Mouse (Mus musculus): ENCODE measurements at regions not wholly inside any gene's neighbourhood (a gene's known extent, or its start where the extent isn't known, plus 50 kb on each side); places are given as distances from the start of the nearest gene placed in this dataset.

GRCm38 (mm10) chr5:51841763-51842162 is 274.2 kb upstream of the Ppargc1a start:
- no peak for DNase-seq (ENCODE audit: low spot score in 2 of 2)

- DNase-seq (ENCODE audit: low spot score in 2 of 2) = no peak
These were observed 273.3 kb upstream of the Ppargc1a start for GRCm38 (mm10) chr5:51840638-51841329.

GRCm38 (mm10) chr5:51839292-51839691 is 271.8 kb upstream of the Ppargc1a start:
- DNase-seq (ENCODE audit: low spot score in 2 of 2) = no peak

GRCm38 (mm10) chr5:51830551-51830950 is 263.0 kb upstream of the Ppargc1a start:
- DNase-seq (ENCODE audit: low spot score in 2 of 2) = no peak

GRCm38 (mm10) chr5:51830015-51830414 is 262.5 kb upstream of the Ppargc1a start:
- no peak for DNase-seq (ENCODE audit: low spot score in 2 of 2)

GRCm38 (mm10) chr5:51829606-51830005 is 262.1 kb upstream of the Ppargc1a start:
- no peak for DNase-seq (ENCODE audit: low spot score in 2 of 2)

GRCm38 (mm10) chr5:51829020-51829419 is 261.5 kb upstream of the Ppargc1a start:
- no peak for DNase-seq (ENCODE audit: low spot score in 2 of 2)

GRCm38 (mm10) chr5:51826269-51826668 is 258.7 kb upstream of the Ppargc1a start:
- no peak for DNase-seq (ENCODE audit: low spot score in 2 of 2)

GRCm38 (mm10) chr5:51825584-51826088 is 258.1 kb upstream of the Ppargc1a start:
- no peak for DNase-seq (ENCODE audit: low spot score in 2 of 2)

- DNase-seq (ENCODE audit: low spot score in 2 of 2) = no peak
These were observed 257.2 kb upstream of the Ppargc1a start for GRCm38 (mm10) chr5:51824731-51825130.

- DNase-seq (ENCODE audit: low spot score in 2 of 2) = no peak
These were observed 256.1 kb upstream of the Ppargc1a start for GRCm38 (mm10) chr5:51823657-51824056.

GRCm38 (mm10) chr5:51816258-51816657 is 248.7 kb upstream of the Ppargc1a start:
- no peak for DNase-seq (ENCODE audit: low spot score in 2 of 2)

GRCm38 (mm10) chr5:51811728-51812127 is 244.2 kb upstream of the Ppargc1a start:
- DNase-seq (ENCODE audit: low spot score in 2 of 2) = no peak

- peak; percentile 14 to 23 for DNase-seq (ENCODE audit: low spot score in 2 of 2)
These were observed 234.0 kb upstream of the Ppargc1a start for GRCm38 (mm10) chr5:51801486-51801885.

- peak; percentile 42 to 47 for DNase-seq (ENCODE audit: low spot score in 2 of 2)
These were observed 232.0 kb upstream of the Ppargc1a start for GRCm38 (mm10) chr5:51799371-51800035.

GRCm38 (mm10) chr5:51794097-51794496 is 226.6 kb upstream of the Ppargc1a start:
- DNase-seq (ENCODE audit: low spot score in 2 of 2) = no peak

GRCm38 (mm10) chr5:51792950-51793349 is 225.4 kb upstream of the Ppargc1a start:
- DNase-seq (ENCODE audit: low spot score in 2 of 2) = no peak

GRCm38 (mm10) chr5:51788768-51789167 is 221.2 kb upstream of the Ppargc1a start:
- DNase-seq (ENCODE audit: low spot score in 2 of 2) = no peak

- peak in 1 of 2 experiments; percentile 25 for DNase-seq (ENCODE audit: low spot score in 2 of 2)
These were observed 216.0 kb upstream of the Ppargc1a start for GRCm38 (mm10) chr5:51783523-51783922.

GRCm38 (mm10) chr5:51783099-51783498 is 215.6 kb upstream of the Ppargc1a start:
- peak; percentile 27 to 66 for DNase-seq (ENCODE audit: low spot score in 2 of 2)

- peak in 1 of 2 experiments; percentile 24 for DNase-seq (ENCODE audit: low spot score in 2 of 2)
These were observed 208.1 kb upstream of the Ppargc1a start for GRCm38 (mm10) chr5:51775502-51776145.

- DNase-seq (ENCODE audit: low spot score in 2 of 2) = no peak
These were observed 204.1 kb upstream of the Ppargc1a start for GRCm38 (mm10) chr5:51771655-51772054.
